Mouse (Mus musculus) natural killer cell, adult 2 months (primary cell): Measurements from ENCODE around the gene Atat1.

Experiments used
- DNase-seq, 2 experiments: peaks; one replicate each; pipeline ENCODE4 v3.0.0; 2022; ENCODE audit warnings: low spot score in 2 of 2

The Atat1 gene

DNA sequence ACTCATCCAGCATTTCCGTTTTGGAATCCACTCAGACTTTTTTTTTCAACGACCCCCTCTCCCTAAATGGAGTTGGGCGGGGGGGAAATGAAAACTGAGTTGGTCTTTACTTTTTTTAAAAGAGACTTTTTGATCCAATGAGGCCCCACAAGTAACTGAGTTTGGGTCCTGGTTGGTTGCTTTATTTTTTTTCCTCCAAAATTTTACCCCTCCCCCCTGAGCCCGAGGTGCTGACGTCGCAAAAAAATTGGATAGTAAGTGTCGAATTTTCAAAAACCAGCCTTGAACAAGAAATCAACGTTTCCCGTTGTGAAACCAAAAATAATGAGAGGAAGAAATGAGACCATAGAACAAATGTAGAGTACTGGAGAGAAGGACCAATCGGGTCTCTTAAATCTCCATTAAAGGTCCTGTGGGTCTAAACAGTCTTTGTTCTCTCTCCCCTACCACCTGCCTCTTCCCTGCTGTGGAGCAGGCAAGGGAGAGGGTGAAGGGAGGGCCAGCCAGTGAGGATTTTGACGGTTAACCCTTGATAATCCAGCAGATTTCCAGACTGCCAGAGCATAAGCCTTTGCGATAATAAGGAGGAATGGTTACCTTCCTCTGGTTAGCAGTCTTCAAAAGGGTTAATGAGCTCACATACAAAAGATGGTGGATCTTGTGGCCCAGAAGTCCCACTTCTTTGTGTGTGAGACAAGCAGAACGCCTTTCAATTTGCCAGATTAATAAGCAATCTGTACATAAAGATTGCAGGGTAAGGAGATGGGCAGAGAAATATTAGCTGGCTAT, 7.8 kb upstream of the Atat1 start:
- peak; percentile 54 to 55 for DNase-seq

DNA sequence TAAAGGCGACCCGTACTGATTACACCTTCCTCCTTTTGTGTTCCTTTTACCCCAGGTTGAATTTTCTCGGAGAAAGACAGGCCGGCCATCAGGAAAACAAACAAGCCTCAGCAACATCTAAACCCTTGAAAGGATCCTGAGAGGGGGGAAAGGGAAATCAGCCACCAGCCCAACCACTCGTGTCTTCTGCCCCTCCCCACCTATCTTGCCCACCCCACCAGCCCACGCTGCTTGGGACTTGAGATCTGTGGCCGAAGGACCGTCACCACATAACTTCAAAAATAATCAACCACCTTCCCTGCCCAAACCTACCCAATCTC, 7.2 kb upstream of the Atat1 start:
- no peak for DNase-seq

DNA sequence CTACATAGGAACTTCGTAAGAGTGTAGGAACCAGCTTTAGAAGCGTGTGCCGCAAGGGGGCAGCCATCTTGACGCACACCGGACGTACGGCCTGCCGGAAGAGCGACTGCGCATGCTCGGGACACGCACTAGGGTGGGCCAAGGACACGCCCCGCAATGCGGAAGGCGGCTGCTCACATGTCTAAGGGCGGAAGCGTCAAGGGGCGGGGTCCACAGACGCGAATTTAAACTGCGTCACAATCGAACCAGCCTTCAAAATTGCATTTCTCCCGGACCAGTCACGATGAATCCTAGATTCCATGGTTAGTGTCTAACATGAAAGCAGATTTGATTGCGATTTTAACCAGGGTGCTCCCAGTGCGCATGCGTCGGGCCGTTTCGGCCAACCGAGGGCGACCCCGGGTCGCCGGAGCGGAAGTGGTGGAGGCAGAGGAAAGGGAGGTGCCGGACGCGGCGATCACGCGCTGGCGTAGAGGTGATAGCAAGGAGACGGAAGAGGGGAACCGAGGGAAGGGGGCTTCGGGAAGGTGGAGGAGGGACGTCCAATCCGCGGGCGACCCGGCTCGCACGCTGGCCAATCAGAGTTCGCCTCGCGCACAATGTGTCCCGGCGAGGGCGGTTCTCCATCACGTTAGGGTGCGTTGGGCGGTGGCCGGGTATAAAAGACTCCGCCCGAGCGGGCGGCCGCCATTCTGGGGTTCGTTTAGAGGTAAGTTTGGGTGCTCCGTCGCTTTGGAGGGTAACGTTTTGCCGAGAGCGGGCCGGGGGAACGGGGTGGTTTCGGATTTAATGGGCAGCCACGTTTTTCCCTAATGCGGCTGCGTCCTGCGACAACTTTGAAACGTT, 6.6 kb upstream of the Atat1 start, which contains the start of the genes Mrps18b and Ppp1r10:
Gene Mrps18b (minus strand): TSS at position 93 of the 846 bp plus-strand sequence.
Gene Ppp1r10 (plus strand): TSS at position 138 of the 846 bp plus-strand sequence.
- peak; percentile 99 for DNase-seq

DNA sequence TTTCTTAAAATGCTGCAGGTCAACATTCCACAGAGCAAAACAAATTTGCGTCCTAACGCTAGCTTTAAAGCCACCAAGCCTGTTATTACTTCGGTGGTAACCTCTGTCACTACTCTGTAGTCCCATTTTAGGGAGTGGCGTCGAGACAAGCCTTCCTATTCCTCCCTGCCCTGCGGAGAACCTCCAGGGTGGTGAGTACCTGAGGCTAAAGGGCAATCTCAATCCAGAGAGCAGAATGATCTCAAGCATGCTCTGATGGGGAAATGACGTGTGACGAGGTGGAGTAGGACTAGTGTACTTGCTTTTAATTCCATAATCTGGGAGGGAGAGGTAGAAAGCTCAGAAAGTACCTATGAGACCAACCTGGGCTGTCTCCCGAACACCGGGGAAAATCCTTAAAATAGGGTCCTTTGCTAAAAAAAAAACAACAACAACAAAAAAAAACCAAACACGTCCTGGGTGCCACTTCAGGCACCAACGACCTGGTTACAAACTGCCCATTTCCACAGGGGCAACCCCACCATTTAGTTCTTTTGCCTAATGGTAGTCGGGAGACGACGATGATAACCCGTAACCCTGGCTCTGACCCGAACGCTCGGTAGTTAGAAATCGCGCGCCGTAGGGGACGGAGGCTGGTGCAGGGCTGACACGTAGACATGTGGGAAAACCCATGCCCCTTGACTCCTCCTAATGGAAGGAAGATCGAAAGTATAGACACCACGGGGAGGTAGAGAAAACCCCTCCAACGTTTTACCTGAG, 5.8 kb upstream of the Atat1 start:
- DNase-seq: no peak

DNA sequence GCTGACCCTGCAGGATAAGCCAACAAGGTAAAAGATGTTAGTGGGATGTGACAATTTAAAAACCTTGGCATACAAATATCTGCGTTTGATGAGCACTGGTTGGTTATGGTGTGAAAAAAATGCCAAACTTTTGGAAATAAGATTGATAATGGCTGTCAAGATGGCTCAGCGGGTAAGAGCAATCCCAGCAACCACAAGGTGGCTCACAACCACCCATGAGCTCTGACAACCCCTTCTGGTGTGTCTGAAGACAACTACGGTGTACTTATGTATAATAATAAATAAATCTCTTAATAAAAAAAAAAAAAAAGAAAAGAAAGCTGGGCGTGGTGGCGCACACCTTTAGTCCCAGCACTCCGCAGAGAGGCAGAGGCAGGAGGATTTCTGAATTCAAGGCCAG, 5.1 kb upstream of the Atat1 start:
- no peak for DNase-seq

DNA sequence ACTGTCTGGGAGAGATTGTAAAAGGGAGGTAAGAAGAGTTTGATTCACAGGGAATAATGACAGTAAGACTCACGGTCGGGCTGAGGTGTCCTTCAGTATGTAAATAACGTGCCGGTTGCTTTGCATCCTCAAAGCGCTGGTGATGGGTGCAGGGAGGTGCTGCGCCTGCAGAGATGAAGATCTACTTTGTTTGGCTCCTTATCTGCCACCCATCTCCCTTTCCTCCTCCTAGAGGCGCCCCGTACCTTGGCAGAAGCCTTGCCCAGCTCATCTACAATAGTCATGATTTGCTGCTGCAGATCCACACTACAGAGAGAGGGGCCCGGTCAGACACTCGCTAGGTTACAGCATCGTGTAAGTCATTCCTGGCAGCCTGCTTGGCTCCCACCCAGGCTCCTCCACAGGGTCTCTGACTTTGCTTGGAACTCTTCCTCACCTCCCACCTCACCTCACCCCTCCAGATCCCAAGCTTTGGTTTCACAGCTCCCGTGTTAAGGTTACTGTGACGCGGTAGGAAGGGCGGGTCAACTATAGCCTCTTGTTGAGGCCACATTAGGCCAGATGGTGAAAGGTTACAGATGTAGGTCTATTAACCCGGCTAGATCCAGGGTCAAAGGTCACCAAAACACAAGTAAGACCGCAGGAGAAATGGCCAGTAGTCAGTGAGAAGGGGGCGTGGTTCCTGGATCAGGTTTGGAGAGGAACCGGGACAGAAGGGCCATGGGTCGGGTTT, 523 bp downstream of the Atat1 start:
- no peak for DNase-seq

DNA sequence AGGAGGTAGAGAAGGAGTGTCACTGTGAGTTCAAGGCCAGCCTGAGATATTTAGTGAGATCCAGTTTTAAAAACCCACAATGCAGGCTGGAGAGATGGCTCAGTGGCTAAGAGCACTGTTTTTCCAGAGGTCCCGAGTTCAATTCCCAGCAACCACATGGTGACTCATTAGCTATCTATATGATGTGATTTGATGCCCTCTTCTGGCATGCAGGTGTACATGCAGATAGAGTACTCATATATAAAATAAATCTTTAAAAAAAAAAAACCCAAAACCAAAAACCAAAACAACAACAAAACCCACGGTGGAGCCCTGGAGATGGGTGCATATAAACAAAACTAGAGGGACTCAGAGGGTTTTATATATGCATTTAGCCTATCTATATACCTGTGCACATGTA, 2.3 kb downstream of the Atat1 start:
- no peak for DNase-seq

DNA sequence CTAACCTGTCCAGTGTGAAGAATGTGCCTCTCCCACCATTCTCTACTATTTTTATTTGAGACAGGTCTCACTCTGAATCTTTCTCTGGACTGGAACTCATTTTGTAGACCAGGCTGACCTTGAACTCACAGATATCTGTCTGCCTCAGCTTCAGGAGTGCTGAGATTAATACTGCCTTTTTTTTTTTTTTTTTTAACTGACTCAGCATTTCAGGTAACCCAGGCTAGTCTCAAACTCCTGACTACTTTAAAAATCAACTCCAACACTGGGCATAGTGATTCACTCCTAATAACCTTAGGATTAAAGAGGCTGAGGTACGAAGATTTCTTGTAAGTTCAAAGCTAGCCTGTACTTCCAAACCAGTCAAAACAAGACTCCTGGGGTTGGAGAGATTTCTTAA, 4.3 kb downstream of the Atat1 start:
- no peak for DNase-seq

DNA sequence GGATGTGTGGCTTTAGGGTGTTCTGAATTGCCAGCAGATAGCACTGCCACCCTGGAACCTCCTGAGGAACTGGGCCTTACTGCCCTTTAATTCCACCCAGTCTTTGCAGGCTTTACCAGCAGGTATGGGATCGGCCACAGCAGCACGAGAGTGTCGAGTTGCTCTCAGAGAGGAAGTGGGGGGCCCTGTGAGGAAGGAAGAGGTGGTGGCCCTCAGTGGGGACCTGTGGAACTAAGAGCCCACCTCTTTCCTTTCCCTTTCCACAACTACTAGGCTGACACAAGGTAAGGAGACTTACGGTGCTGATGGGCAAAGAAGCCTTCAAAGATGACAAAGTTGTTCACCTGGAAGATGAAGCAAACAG, 5.9 kb downstream of the Atat1 start:
- DNase-seq: no peak

DNA sequence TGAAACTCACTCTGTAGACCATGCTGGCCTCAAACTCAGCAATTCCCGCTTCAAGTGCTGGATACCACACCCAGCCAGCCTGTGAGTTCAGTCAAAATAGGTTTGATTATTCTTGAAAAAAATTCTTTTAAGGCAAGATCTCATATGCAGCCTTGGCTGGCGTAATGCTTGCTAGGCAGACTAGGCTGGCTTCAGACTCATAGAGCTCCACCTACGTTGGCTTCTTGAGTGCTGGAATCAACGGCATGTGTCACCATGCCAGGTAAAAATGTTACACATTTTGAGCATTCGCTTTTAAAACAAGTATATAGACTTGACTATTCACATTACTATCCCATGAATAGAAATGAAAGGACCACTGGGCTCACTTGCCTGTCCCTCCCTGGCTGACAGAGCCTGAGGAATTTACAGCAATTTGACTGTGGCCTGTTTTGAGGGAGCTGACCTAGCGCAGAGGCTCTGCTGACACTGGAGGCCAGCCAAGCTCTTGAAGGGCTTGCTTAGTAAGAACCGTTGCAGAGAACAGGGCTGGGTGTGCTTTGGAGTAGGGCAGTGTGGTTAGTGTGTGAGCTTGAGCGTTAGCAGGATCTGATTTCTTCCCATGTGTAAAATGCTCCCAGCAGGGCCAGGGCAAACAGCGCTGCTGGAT, 6.4 kb downstream of the Atat1 start:
- no peak for DNase-seq

DNA sequence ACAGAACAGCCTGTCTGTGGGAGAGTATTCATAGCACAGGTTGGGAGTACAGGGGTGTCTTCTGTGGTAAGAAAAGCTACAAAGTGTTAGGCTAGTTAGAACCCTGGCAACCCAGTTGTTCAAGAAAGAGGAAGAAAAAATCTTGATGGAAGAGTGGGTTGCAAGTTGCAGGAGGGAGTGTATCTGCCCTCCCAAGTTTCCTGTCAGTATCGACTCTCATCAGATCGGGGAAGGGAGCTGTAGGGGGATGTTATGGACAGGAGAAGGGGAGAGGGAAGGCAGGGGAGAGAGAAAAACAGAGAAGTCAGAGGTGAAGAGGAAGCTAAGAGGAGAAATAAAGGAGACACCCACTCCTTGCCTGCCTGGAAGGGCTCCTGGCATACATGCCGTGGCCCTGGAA, 9.2 kb downstream of the Atat1 start:
- no peak for DNase-seq

DNA sequence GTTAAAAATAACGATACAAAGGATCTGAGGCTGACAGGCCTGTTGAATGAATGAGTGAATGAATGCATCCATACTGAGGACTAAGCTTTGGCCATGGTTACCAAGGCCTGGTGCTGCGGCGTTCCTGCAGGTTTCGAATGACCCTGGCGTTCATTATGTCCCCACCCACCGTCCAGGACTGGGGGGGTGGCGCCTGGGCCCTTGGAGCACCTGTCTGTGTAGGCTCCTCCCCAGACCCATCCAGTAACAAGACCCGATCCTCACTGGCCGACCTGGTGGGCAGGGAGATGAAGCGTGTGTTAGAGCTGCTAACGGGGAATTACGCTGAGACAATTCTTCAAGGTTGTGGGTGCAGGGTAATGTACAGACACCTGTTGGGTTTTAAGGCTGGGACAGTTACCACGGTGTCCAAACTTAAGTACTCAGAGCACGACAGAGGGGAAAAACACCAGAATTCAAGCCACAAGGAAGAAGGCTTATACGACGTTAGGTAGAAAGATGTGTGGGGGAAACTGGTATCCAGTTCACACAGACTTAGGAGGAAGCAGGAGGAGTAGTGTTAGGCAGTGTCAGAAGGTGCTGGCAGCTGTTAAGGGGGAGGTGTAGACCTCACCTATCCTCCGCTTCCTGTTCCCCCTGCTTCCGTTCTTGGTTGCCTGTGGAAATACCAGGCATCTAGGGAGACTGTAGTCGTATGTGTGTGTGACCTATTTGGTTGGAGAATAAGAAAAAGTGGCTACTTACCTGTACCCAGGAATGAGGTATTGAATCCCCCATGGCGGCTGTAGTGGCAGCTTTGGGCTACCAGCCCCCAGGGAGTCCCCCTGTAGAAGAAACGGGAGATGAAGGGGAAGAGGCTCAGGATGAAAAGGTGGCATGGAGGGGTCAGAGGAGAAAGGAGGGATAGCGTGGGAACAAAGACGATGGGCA, 12.0 kb downstream of the Atat1 start:
- no peak for DNase-seq

DNA sequence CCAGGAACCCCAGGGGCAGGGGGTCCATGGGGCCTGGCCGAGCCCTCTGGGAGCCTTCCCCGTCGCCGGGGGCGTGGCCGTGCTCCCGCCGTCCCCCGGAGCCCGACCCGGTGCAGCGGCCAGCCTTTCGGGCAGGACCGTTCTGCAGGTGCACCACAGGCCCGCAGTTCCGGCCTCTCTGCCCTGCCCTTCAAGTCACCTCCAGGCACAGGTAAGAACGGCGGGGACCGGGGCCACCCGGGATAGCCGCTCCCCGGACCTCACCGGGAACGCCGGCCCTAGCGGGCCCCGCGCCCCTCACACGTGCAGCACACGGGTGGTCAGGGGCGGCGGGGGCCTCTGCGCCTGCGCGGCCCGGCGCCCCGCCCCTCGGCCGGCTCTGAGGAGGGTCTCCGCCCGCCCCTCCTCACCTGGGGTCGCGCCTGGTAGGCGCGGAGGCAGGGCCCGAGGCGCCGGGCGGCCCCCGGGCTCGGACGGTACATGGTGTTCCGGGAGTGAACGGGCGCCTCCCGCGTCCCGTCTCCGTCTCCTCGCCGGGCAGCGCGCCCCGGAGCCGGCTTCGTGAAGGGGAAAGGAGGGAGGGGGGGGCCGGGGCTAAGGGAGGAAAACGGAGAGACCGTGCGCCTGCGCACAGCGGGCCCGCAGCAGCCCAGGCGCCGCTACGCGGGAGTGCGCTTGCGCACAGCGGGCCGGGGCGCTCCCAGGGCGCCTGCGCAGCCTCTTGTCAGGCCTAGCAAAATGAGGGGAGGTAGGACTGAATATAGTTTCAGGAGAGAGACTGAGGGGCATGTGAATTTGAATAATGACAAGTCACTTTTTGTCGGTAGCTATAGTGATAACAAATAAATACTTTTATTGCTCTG, 12.9 kb downstream of the Atat1 start, which contains the start of gene 2310061I04Rik:
Gene 2310061I04Rik (minus strand): TSS at position 651 of the 863 bp plus-strand sequence.
- peak; percentile 87 to 91 for DNase-seq

DNA sequence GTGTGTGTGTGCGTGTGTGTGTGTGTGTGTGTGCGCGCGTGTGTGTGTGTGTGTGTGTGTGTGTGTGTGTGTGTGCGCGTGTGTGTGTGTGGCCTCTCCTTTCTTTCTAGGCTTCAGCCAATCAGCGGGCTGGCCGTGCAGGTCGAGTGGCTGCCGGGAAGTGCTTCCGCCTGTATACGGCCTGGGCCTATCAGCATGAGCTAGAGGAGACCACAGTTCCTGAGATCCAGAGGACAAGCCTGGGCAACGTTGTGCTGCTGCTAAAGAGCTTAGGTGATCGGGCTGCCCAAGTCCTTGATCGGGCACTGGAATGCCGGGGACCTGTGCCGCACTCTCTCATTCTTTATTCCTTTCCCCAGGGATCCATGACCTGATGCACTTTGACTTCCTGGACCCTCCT, 22.1 kb downstream of the Atat1 start:
- DNase-seq: no peak

DNA sequence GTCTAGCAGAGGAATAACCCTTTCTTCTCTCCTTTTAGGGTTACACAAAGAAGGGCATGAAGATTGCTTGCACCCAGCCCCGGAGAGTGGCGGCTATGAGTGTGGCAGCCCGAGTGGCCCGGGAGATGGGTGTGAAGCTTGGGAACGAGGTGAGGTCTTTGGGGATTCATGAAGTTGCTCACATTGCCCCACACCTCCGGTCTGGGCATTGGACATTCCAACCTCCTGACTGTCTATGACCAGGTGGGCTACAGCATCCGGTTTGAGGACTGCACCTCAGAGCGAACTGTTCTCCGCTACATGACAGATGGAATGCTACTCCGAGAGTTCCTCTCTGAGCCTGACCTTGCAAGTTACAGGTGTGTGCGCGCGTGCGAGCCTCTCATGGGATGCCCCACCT, 26.1 kb downstream of the Atat1 start:
- no peak for DNase-seq

DNA sequence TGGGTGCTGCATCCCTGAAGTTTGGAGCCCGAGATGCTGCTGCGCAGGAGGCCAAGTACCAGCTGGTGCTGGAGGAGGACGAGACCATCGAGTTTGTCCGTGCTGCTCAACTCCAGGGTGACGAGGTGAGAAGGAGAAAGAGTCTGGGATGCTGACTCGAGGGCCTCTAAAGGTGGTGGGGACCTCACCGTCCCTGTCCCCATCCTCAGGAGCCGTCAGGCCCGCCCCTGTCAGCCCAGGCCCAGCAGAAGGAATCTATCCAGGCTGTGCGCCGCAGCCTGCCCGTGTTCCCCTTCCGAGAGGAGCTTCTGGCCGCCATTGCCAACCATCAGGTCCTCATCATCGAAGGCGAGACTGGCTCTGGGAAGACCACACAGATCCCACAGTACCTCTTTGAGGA, 27.0 kb downstream of the Atat1 start:
- DNase-seq: no peak

DNA sequence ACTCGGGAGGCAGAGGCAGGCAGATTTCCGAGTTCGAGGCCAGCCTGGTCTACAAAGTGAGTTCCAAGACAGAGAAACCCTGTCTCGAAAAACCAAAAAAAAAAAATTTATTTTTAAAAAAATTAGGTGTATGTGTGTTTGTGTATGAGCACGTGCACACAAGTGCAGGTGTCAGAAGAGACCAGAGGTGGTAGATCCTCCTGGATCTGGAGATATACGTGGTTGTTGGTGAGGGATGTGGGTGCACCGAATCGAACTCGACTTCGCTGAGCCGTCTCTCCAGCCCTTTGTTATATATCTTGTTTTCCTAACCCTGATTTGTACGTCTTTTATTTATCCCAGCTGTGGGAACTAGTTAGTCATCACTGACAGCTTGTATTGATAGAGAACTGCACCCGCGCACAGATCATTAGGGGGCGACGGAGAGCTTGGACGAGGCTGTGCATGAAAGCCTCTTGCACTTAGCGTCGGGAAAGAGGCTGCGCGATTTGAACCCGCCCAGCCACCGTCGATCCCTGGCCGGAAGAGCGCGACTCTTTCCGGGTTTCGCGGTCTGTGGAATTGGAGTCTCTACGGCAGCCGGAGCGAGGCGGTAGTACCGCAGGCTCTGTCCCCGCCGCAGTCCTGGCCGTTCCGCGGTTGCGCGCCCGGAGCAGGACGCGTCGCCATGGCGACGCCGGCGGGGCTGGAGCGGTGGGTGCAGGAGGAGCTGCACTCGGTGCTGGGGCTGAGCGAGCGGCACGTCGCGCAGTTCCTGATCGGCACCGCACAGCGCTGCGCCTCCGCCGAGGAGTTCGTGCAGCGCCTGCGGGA, 30.4 kb downstream of the Atat1 start, which contains the start of gene Dhx16:
Gene Dhx16 (plus strand): TSS at position 575 of the 813 bp plus-strand sequence.
- DNase-seq: peak; percentile 87 to 91

DNA sequence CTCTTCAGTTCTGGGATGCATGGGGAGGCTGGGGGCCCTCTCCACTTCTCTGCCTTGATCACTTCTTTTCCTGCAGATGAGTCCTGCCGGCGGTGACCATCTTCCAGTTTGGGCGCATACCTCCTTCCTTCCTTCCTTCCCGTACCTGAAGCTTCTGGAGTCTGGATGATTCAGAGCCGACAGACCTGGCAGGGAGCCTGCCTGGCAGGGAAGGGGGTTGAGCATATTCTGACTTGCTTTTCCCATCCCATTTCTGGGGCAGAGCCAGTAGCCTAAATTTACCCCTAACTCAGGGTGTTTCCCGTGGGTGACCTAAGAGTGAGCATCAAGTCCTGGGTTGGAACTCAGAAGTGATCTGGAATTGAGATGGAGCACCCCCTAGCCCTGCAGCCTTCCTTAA, 35.2 kb downstream of the Atat1 start:
- DNase-seq: no peak
